Mouse (Mus musculus) heart, postnatal 36 days (tissue): ENCODE measurements around the gene Matn3. TPM values are rescaled to one million over a fixed set of nuclear protein-coding genes. Genes with fewer than 3 reads are reported as not detected.

Source experiments
- DNase-seq, 2 experiments: peaks; one replicate each; pipeline ENCODE4 v3.0.0; 2021 to 2022
- intact Hi-C: fragments of 180-260 bp; cut with DNase I; formaldehyde crosslinking; loops from one replicate; pipeline ENCODE4 v1.15.1; 2025
- total RNA-seq, 2 experiments: library from RNA; stranded (reverse); gene quantifications; 2 replicates each; pipeline ENCODE4 v1.2.3; 2021

Matn3 gene
- total RNA-seq, 2 experiments from 2014 or later = not detected

- intact Hi-C loops = no loop called here
- DNase-seq = no peak
Observed at GRCm38 (mm10) chr12:9016376-9016775, 68.6 kb downstream of the Matn3 start.

GRCm38 (mm10) chr12:9020431-9020830 lies 72.7 kb downstream of the Matn3 start:
- DNase-seq = no peak
- intact Hi-C loops = loop anchor here (10.0 kb wide), 1 partner anchor 706 kb away; the partner anchor contains the start of gene Hs1bp3

GRCm38 (mm10) chr12:9020986-9021385 lies 73.3 kb downstream of the Matn3 start:
- intact Hi-C loops = loop anchor here (10.0 kb wide), 1 partner anchor 706 kb away; the partner anchor contains the start of gene Hs1bp3
- DNase-seq = no peak

Other genes starting within 250 kb of the Matn3 start
- gene Sdc1, start 176.6 kb upstream of the Matn3 start, total RNA-seq = 1 to 10 TPM; 5.2 to 6.9 TPM
- 100 to 1,000 TPM; 361 to 367 TPM for gene Laptm4a, start 26.3 kb upstream of the Matn3 start, total RNA-seq
- 10 to 100 TPM; 11.2 to 13.0 TPM for gene Wdr35, start 26.0 kb downstream of the Matn3 start, total RNA-seq
- 10 to 100 TPM; 25.5 to 28.5 TPM for gene Ttc32, start 82.1 kb downstream of the Matn3 start, total RNA-seq